Mouse (Mus musculus): ENCODE data around the gene Fap. TPM values are rescaled to one million over a fixed set of nuclear protein-coding genes. Genes with fewer than 3 reads are reported as not detected.

Gene Fap
- polyA plus RNA-seq, 1 experiment from 2014 or later, result 26.5 TPM

DNA sequence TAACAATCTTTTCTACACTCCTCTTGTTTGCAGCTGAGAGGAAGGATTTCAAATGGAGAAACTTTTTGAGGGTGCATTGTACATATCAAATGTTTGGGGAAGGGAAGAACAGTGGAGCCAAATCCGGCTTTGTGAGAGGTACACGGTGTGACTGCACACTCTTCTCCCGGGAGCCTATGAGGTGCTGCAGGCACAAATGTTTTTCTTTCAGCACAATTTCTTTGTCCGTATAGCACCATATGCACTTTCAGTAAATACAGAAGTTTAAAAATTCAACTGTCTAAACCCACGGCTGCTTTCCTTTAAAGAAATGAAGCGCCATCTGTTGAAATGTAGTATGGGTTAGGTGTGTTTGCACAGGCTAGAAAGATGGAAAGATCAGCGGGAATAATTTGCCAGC is 375 bp upstream of the Fap start:
- Histone ChIP-seq H3K27me3 (no peaks in the 10 kb centered on the region), H3K9me3 (no peaks in the 10 kb centered on the region), H3K4me2 (peak overlapping the region; percentile 42), H3K27ac (peak overlapping the region; percentile 88), H3K9ac (no peak overlapping the region), H3K4me3 (peak overlapping the region; percentile 41), H3K36me3 (no peaks in the 10 kb centered on the region), H3K4me1 (peaks cover 5% of the 10 kb centered on the region; the same call in 1 of the 2 replicates)
- WGBS, result 42% methylated on average over 7 of the region's 7 CpGs
- ATAC-seq (ENCODE audit: insufficient number of reproducible peaks, low FRiP score, low TSS enrichment, low read depth), result peak; percentile 58; the same call in 1 of the 2 replicates

- Histone ChIP-seq H3K4me2 (peak overlapping the region; percentile 42), H3K4me1 (peaks cover 5% of the 10 kb centered on the region; the same call in 1 of the 2 replicates), H3K36me3 (no peaks in the 10 kb centered on the region), H3K27ac (peak overlapping the region; percentile 88), H3K9me3 (no peaks in the 10 kb centered on the region), H3K9ac (0 out of 2 replicates have a peak overlapping the region, but pooled peaks have one; percentile 14), H3K4me3 (peak overlapping the region; percentile 41), H3K27me3 (no peaks in the 10 kb centered on the region)
- no peak for ATAC-seq (ENCODE audit: insufficient number of reproducible peaks, low FRiP score, low TSS enrichment, low read depth)
- WGBS, result 46% methylated on average over 10 of the region's 10 CpGs
These were observed 649 bp downstream of the Fap start for GRCm38 (mm10) chr2:62573099-62573752.

GRCm38 (mm10) chr2:62564687-62565086 is 9.2 kb downstream of the Fap start:
- Histone ChIP-seq H3K27ac (no peak overlapping the region), H3K36me3 (no peaks in the 10 kb centered on the region), H3K9ac (no peak overlapping the region), H3K4me2 (no peak overlapping the region), H3K27me3 (no peaks in the 10 kb centered on the region), H3K4me3 (no peak overlapping the region), H3K9me3 (no peaks in the 10 kb centered on the region), H3K4me1 (no peaks in the 10 kb centered on the region)
- whole genome bisulfite sequencing, result 89% methylated on average over 1 of the region's 1 CpGs
- ATAC-seq (ENCODE audit: insufficient number of reproducible peaks, low FRiP score, low TSS enrichment, low read depth), result no peak

GRCm38 (mm10) chr2:62562661-62563485 is 11.0 kb downstream of the Fap start:
- Histone ChIP-seq H3K27me3 (no peaks in the 10 kb centered on the region), H3K4me3 (no peak overlapping the region), H3K4me2 (no peak overlapping the region), H3K27ac (no peak overlapping the region), H3K9me3 (no peaks in the 10 kb centered on the region), H3K36me3 (no peaks in the 10 kb centered on the region), H3K9ac (no peak overlapping the region), H3K4me1 (no peaks in the 10 kb centered on the region)
- WGBS, result 60% methylated on average over 5 of the region's 5 CpGs
- ATAC-seq (ENCODE audit: insufficient number of reproducible peaks, low FRiP score, low TSS enrichment, low read depth), result no peak

DNA sequence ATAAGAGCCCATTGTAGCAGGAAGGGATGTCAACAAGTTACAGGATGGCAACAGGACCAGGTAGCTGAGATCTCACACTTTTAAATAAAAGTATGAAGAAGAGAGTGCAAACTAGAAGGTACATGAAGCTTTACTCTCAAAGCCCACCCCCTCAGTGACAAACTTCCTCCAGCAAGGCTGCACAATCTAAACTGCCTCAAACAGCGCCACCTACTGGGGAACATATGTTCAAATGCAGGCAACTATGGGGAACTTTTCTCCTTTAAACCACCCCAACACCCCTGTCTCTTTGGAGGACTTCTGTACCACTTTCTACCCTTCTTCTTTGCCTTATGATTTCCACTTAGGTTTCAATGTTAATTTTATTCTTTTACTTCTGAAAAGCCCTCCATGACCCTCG is 16.5 kb downstream of the Fap start:
- H3K4me3 ChIP-seq, result no peak overlapping the region
- H3K4me1 ChIP-seq, result no peaks in the 10 kb centered on the region
- no peaks in the 10 kb centered on the region for H3K27me3 ChIP-seq
- no peak overlapping the region for H3K9ac ChIP-seq
- no peak overlapping the region for H3K4me2 ChIP-seq
- H3K36me3 ChIP-seq, result no peaks in the 10 kb centered on the region
- WGBS, result 75% methylated on average over 2 of the region's 2 CpGs
- ATAC-seq (ENCODE audit: insufficient number of reproducible peaks, low FRiP score, low TSS enrichment, low read depth), result no peak
- no peaks in the 10 kb centered on the region for H3K9me3 ChIP-seq
- H3K27ac ChIP-seq, result no peak overlapping the region

GRCm38 (mm10) chr2:62556349-62556748 is 17.5 kb downstream of the Fap start:
- H3K9ac ChIP-seq, result no peak overlapping the region
- no peaks in the 10 kb centered on the region for H3K36me3 ChIP-seq
- no peaks in the 10 kb centered on the region for H3K9me3 ChIP-seq
- no peaks in the 10 kb centered on the region for H3K27me3 ChIP-seq
- H3K4me3 ChIP-seq, result no peak overlapping the region
- no peak for ATAC-seq (ENCODE audit: insufficient number of reproducible peaks, low FRiP score, low TSS enrichment, low read depth)
- no peak overlapping the region for H3K4me2 ChIP-seq
- no peak overlapping the region for H3K27ac ChIP-seq
- 70% methylated on average over 9 of the region's 9 CpGs for WGBS
- no peaks in the 10 kb centered on the region for H3K4me1 ChIP-seq

- Histone ChIP-seq H3K4me3 (no peak overlapping the region), H3K4me1 (no peaks in the 10 kb centered on the region), H3K4me2 (no peak overlapping the region), H3K9ac (no peak overlapping the region), H3K36me3 (no peaks in the 10 kb centered on the region), H3K9me3 (no peaks in the 10 kb centered on the region), H3K27me3 (no peaks in the 10 kb centered on the region), H3K27ac (no peak overlapping the region)
- WGBS, result 73% methylated on average over 3 of the region's 3 CpGs
- ATAC-seq (ENCODE audit: insufficient number of reproducible peaks, low FRiP score, low TSS enrichment, low read depth), result no peak
These were observed 24.2 kb downstream of the Fap start for GRCm38 (mm10) chr2:62549659-62550058.

DNA sequence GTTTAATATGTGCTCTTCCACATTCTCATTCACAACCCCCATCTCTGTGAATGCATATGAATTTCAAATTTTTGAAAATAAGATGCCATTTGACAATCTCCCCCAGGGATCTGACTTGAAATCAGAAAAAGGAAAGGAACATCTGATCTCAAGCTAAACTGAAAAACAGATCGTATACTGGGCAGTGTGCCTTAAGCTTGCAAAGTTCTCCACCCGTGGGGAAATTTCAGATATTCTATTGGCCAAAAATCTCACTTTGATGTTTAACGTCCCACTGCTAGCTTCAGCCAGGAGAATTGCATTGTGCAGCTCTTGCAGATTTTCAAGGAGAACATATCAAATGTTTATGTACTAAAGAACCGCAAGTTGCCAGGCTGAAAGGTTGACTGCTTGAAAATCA is 24.7 kb downstream of the Fap start:
- no peaks in the 10 kb centered on the region for H3K4me1 ChIP-seq
- H3K27ac ChIP-seq, result no peak overlapping the region
- no peaks in the 10 kb centered on the region for H3K36me3 ChIP-seq
- no peak overlapping the region for H3K4me3 ChIP-seq
- no peak for ATAC-seq (ENCODE audit: insufficient number of reproducible peaks, low FRiP score, low TSS enrichment, low read depth)
- no peak overlapping the region for H3K4me2 ChIP-seq
- H3K9me3 ChIP-seq, result no peaks in the 10 kb centered on the region
- 42% methylated on average over 4 of the region's 4 CpGs for WGBS
- H3K9ac ChIP-seq, result no peak overlapping the region
- H3K27me3 ChIP-seq, result no peaks in the 10 kb centered on the region

DNA sequence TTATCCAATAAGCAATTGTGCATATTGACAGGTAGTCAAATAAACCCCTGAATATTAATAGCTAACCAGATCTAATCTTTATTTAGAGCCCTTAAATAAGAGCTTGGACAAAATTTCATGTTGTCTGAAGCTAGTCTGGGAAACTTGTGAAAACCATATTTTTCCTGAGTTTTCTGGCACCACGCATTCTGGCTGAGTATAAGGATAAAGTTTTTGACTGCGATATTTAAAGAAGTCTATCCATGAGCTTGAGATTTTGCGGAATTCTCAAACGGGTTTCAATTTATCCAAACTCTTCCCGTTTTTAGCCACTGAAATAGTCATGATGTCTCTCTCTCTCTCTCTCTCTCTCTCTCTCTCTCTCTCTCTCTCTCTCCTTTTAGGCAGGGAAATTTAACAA is 25.8 kb downstream of the Fap start:
- no peak overlapping the region for H3K4me2 ChIP-seq
- no peak for ATAC-seq (ENCODE audit: insufficient number of reproducible peaks, low FRiP score, low TSS enrichment, low read depth)
- H3K9ac ChIP-seq, result no peak overlapping the region
- WGBS, result 89% methylated on average over 5 of the region's 5 CpGs
- no peak overlapping the region for H3K4me3 ChIP-seq
- no peaks in the 10 kb centered on the region for H3K27me3 ChIP-seq
- H3K9me3 ChIP-seq, result no peaks in the 10 kb centered on the region
- H3K27ac ChIP-seq, result no peak overlapping the region
- H3K4me1 ChIP-seq, result no peaks in the 10 kb centered on the region
- H3K36me3 ChIP-seq, result no peaks in the 10 kb centered on the region

DNA sequence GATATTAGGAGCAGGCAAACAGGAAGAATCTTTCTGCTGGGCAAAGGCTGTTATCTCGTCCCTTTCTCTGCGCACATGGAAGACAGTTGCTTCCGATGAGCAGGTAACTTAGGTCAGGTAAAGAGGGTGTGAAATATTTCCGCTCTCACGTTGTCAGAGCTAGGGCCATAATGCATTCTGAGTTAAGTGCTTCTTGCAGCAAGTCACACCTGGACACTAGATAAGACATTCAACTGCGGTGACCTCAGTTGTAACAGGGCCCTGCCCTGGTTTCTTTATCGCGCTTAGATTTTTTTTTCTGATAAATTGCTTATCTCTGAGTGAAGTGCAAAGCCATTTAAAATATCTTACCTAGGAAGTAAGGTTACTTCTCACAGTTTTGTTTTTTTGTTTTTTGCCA is 38.4 kb downstream of the Fap start:
- no peak overlapping the region for H3K4me2 ChIP-seq
- H3K27me3 ChIP-seq, result no peaks in the 10 kb centered on the region
- ATAC-seq (ENCODE audit: insufficient number of reproducible peaks, low FRiP score, low TSS enrichment, low read depth), result no peak
- H3K4me3 ChIP-seq, result no peak overlapping the region
- 88% methylated on average over 8 of the region's 8 CpGs for WGBS
- H3K27ac ChIP-seq, result no peak overlapping the region
- no peaks in the 10 kb centered on the region for H3K9me3 ChIP-seq
- no peaks in the 10 kb centered on the region for H3K36me3 ChIP-seq
- no peaks in the 10 kb centered on the region for H3K4me1 ChIP-seq
- H3K9ac ChIP-seq, result no peak overlapping the region

- Histone ChIP-seq H3K4me3 (no peak overlapping the region), H3K9me3 (no peaks in the 10 kb centered on the region), H3K27me3 (no peaks in the 10 kb centered on the region), H3K36me3 (no peaks in the 10 kb centered on the region), H3K4me2 (no peak overlapping the region), H3K4me1 (no peaks in the 10 kb centered on the region), H3K9ac (no peak overlapping the region), H3K27ac (no peak overlapping the region)
- WGBS, result 46% methylated on average over 1 of the region's 1 CpGs
- no peak for ATAC-seq (ENCODE audit: insufficient number of reproducible peaks, low FRiP score, low TSS enrichment, low read depth)
These were observed 42.8 kb downstream of the Fap start for GRCm38 (mm10) chr2:62531065-62531464.

DNA sequence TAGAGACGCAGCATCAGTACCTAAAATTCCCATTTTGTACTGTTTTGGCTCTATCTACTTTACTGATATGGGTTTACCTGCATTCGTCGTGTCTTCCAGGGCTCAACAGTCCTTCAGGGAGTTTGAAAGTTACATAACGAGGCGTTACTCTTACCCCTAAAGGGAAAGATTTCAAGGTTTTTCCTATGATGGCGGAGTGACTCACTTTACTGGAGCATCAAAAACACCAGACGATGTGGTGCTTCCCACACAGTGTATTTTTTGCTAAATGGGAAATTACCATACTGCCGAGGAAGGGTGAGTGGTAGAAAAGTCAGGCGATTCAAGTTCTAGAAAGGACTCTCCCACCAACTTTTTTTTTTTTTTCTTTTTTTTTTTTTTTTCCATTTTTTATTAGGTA is 47.5 kb downstream of the Fap start:
- Histone ChIP-seq H3K4me1 (no peaks in the 10 kb centered on the region), H3K9ac (no peak overlapping the region), H3K4me3 (no peak overlapping the region), H3K4me2 (no peak overlapping the region), H3K27me3 (no peaks in the 10 kb centered on the region), H3K27ac (no peak overlapping the region), H3K36me3 (no peaks in the 10 kb centered on the region), H3K9me3 (no peaks in the 10 kb centered on the region)
- no peak for ATAC-seq (ENCODE audit: insufficient number of reproducible peaks, low FRiP score, low TSS enrichment, low read depth)
- 64% methylated on average over 9 of the region's 9 CpGs for WGBS
